Mouse (Mus musculus) C2C12 (cell line): Measurements from ENCODE around the gene Eef1g.

Source experiments
- CTCF ChIP-seq: IDR thresholded peaks from one replicate; pipeline ENCODE4 v1.5.1; 2011; ENCODE audit not compliant: control insufficient read depth, insufficient read depth, insufficient read length
- USF1 ChIP-seq: IDR thresholded peaks from one replicate; pipeline ENCODE4 v1.6.1; 2011; ENCODE audit warnings: low read depth, mild to moderate bottlenecking, control low read depth, moderate library complexity

- TF ChIP-seq CTCF (no peak), USF1 (no peak)
Observed at GRCm38 (mm10) chr19:9019298-9019697, 52.5 kb downstream of the Eef1g start.
